Mouse (Mus musculus) cortical plate, adult 2 months (tissue): Measurements from ENCODE around the gene Clec3b.

ENCODE experiments used
- CTCF ChIP-seq: fragments of 200-500 bp; IDR thresholded peaks from 2 replicates; pipeline ENCODE4 v1.5.1; 2011; ENCODE audit warnings: mild to moderate bottlenecking, control low read depth, low read length; ENCODE audit not compliant: insufficient read depth; ENCODE audit errors: extremely low read depth
- POLR2A ChIP-seq: fragments of 200-500 bp; IDR thresholded peaks from 2 replicates; pipeline ENCODE4 v1.6.1; 2011; ENCODE audit warnings: mild to moderate bottlenecking, low read length, control low read depth; ENCODE audit not compliant: insufficient read depth; ENCODE audit errors: extremely low read depth

DNA sequence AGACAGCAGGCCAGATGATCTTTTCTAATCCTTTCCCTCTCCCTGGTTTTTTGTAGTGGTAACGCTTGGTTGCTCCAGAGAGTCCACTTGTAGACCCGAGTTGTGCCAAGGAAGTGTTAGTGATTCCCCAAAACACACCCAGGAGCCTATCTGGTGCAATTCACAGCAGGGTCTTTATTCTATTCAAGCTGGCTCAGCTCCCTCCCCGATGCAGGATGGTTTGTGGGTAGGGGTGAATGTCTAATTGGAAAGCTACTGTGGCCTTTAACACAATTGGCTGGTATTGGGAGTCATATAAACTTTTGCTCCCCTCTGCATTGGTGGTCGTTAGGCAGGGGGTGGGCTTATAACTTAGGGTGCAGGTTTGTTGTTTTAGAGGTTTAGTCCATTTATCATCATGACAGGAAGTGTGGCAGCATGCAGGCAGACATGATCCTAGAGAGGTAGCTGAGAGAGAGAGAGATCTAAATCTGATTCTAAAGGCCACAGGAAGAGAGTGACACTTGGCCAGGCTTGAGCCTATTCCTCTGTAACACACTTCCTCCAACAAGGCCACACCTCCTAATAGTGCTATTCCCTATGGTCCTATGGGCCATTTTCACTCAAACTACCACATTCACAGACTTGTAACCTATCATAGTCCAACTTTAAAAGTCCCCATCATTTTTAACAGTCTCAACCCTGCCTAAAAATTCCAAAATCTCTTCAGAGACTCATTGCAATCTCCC is 10.7 kb upstream of the Clec3b start:
- TF ChIP-seq CTCF (no peak), POLR2A (no peak)
